Mouse (Mus musculus) C2C12 (cell line): ENCODE measurements at regions not wholly inside any gene's neighbourhood (a gene's known extent, or its start where the extent isn't known, plus 50 kb on each side); places are given as distances from the start of the nearest gene placed in this dataset.

Source experiments
- H3K27me3 ChIP-seq: one replicate; pipeline ENCODE4 v1.6.1; 2011; ENCODE audit not compliant: control insufficient read depth, insufficient read depth, insufficient read length
- H3K36me3 ChIP-seq: one replicate; pipeline ENCODE4 v1.6.1; 2011; ENCODE audit not compliant: control insufficient read depth, insufficient read depth
- H3K4me3 ChIP-seq: one replicate; pipeline ENCODE4 v1.5.1; 2011; ENCODE audit warnings: mild to moderate bottlenecking, control low read depth; ENCODE audit not compliant: poor library complexity, insufficient read depth, severe bottlenecking
- H3K79me2 ChIP-seq: one replicate; pipeline ENCODE4 v1.6.1; 2011; ENCODE audit not compliant: control insufficient read depth, insufficient read depth
- H3K79me3 ChIP-seq: one replicate; pipeline ENCODE4 v1.6.1; 2011; ENCODE audit warnings: low read depth, control low read depth
- H3ac ChIP-seq: one replicate; pipeline ENCODE3; 2011; ENCODE audit warnings: low read depth; ENCODE audit not compliant: control insufficient read depth, insufficient read length
- CEBPB ChIP-seq: IDR thresholded peaks from one replicate; pipeline ENCODE4 v1.6.1; 2011; ENCODE audit warnings: low read depth, mild to moderate bottlenecking, control low read depth, moderate library complexity
- CTCF ChIP-seq: IDR thresholded peaks from one replicate; pipeline ENCODE4 v1.5.1; 2011; ENCODE audit not compliant: control insufficient read depth, insufficient read depth, insufficient read length
- FOSL1 ChIP-seq: IDR thresholded peaks from one replicate; pipeline ENCODE4 v1.8.0; 2011; ENCODE audit warnings: mild to moderate bottlenecking, low read length; ENCODE audit not compliant: poor library complexity, insufficient read depth, severe bottlenecking
- MAX ChIP-seq: IDR thresholded peaks from one replicate; pipeline ENCODE4 v1.6.1; 2011; ENCODE audit warnings: mild to moderate bottlenecking, control low read depth
- MYOD1 ChIP-seq: IDR thresholded peaks from one replicate; pipeline ENCODE4 v1.6.1; 2011; ENCODE audit warnings: low read depth; ENCODE audit not compliant: control insufficient read depth, insufficient read length
- MYOG ChIP-seq: IDR thresholded peaks from one replicate; pipeline ENCODE4 v1.6.1; 2011; ENCODE audit not compliant: control insufficient read depth, insufficient read length; ENCODE audit errors: extremely low read depth
- USF1 ChIP-seq: IDR thresholded peaks from one replicate; pipeline ENCODE4 v1.6.1; 2011; ENCODE audit warnings: low read depth, mild to moderate bottlenecking, control low read depth, moderate library complexity

GRCm38 (mm10) chr1:39069086-39069655, 83.8 kb downstream of the Pdcl3 start:
- no peaks in the 10 kb centered on the region for H3K79me3 ChIP-seq
- no peak overlapping the region for H3K4me3 ChIP-seq
- no peak overlapping the region for H3ac ChIP-seq
- H3K27me3 ChIP-seq: no peaks in the 10 kb centered on the region
- no peaks in the 10 kb centered on the region for H3K79me2 ChIP-seq
- TF ChIP-seq FOSL1 (no peak), USF1 (no peak), MYOD1 (no peak), CEBPB (no peak), MAX (no peak), MYOG (no peak), CTCF (no peak)
- no peaks in the 10 kb centered on the region for H3K36me3 ChIP-seq

GRCm38 (mm10) chr1:39069676-39070075, 84.3 kb downstream of the Pdcl3 start:
- no peak overlapping the region for H3ac ChIP-seq
- TF ChIP-seq FOSL1: no peak
- no peak for TF ChIP-seq MAX
- no peak for TF ChIP-seq MYOG
- TF ChIP-seq MYOD1: no peak
- no peak overlapping the region for H3K4me3 ChIP-seq
- no peaks in the 10 kb centered on the region for H3K36me3 ChIP-seq
- no peaks in the 10 kb centered on the region for H3K79me3 ChIP-seq
- H3K27me3 ChIP-seq: no peaks in the 10 kb centered on the region
- no peaks in the 10 kb centered on the region for H3K79me2 ChIP-seq

- H3K79me2 ChIP-seq: no peaks in the 10 kb centered on the region
- H3ac ChIP-seq: no peak overlapping the region
- no peaks in the 10 kb centered on the region for H3K27me3 ChIP-seq
- TF ChIP-seq CEBPB (no peak), MAX (no peak), MYOD1 (no peak), MYOG (no peak), CTCF (no peak), FOSL1 (no peak), USF1 (no peak)
- H3K79me3 ChIP-seq: no peaks in the 10 kb centered on the region
- H3K4me3 ChIP-seq: no peak overlapping the region
- no peaks in the 10 kb centered on the region for H3K36me3 ChIP-seq
Measured at GRCm38 (mm10) chr1:39075966-39076365, 90.6 kb downstream of the Pdcl3 start.

- H3ac ChIP-seq: no peak overlapping the region
- H3K27me3 ChIP-seq: no peaks in the 10 kb centered on the region
- no peaks in the 10 kb centered on the region for H3K79me3 ChIP-seq
- TF ChIP-seq MYOD1: no peak
- no peak for TF ChIP-seq CEBPB
- TF ChIP-seq CTCF: no peak
- TF ChIP-seq USF1: no peak
- no peak for TF ChIP-seq MYOG
- TF ChIP-seq FOSL1: no peak
- no peak for TF ChIP-seq MAX
- H3K36me3 ChIP-seq: no peaks in the 10 kb centered on the region
- H3K79me2 ChIP-seq: no peaks in the 10 kb centered on the region
- H3K4me3 ChIP-seq: no peak overlapping the region
Measured at GRCm38 (mm10) chr1:39078584-39079315, 93.3 kb downstream of the Pdcl3 start.

- TF ChIP-seq MYOG (no peak), USF1 (no peak), MYOD1 (no peak), CEBPB (no peak), FOSL1 (no peak), CTCF (no peak), MAX (no peak)
- no peak overlapping the region for H3ac ChIP-seq
- no peaks in the 10 kb centered on the region for H3K27me3 ChIP-seq
- no peaks in the 10 kb centered on the region for H3K79me3 ChIP-seq
- no peak overlapping the region for H3K4me3 ChIP-seq
- H3K79me2 ChIP-seq: no peaks in the 10 kb centered on the region
- H3K36me3 ChIP-seq: no peaks in the 10 kb centered on the region
Measured at GRCm38 (mm10) chr1:39083911-39084826, 98.8 kb downstream of the Pdcl3 start.
